Mouse (Mus musculus) c-Kit-positive CD71-positive TER-119-positive erythroid progenitor cells, embryonic 14.5 days (primary cell): ENCODE data around the gene Padi2.

Experiments
- DNase-seq: peaks from one replicate; pipeline ENCODE4 v3.0.0-alpha.2; 2013; ENCODE audit warnings: low spot score

The Padi2 gene

GRCm38 (mm10) chr4:140959128-140959679 is 53.1 kb downstream of the Padi2 start:
- DNase-seq, result no peak

- DNase-seq, result no peak
Observed at GRCm38 (mm10) chr4:140959715-140960479, 53.8 kb downstream of the Padi2 start.

- DNase-seq, result peak; percentile 92
Observed at GRCm38 (mm10) chr4:140960781-140961466, 54.8 kb downstream of the Padi2 start, which contains the start of gene Sdhb. Gene Sdhb, plus strand, starts transcription at chr4:140961203.

GRCm38 (mm10) chr4:140961467-140962206 is 55.5 kb downstream of the Padi2 start:
- DNase-seq, result no peak

GRCm38 (mm10) chr4:140962207-140962909 is 56.2 kb downstream of the Padi2 start:
- DNase-seq, result no peak

- DNase-seq, result peak; percentile 54
Observed at GRCm38 (mm10) chr4:140962950-140963349, 56.8 kb downstream of the Padi2 start.

GRCm38 (mm10) chr4:140963941-140964597 is 57.9 kb downstream of the Padi2 start:
- DNase-seq, result no peak

- DNase-seq, result peak; percentile 72
Observed at GRCm38 (mm10) chr4:140964620-140965019, 58.5 kb downstream of the Padi2 start.

GRCm38 (mm10) chr4:140967386-140968159 is 61.4 kb downstream of the Padi2 start:
- DNase-seq, result no peak

GRCm38 (mm10) chr4:140971691-140972090 is 65.5 kb downstream of the Padi2 start:
- no peak for DNase-seq

- DNase-seq, result no peak
Observed at GRCm38 (mm10) chr4:140974408-140974807, 68.3 kb downstream of the Padi2 start.

GRCm38 (mm10) chr4:140975356-140975755 is 69.2 kb downstream of the Padi2 start:
- DNase-seq, result no peak

- DNase-seq, result no peak
Observed at GRCm38 (mm10) chr4:140977278-140977677, 71.1 kb downstream of the Padi2 start.

GRCm38 (mm10) chr4:140977886-140978692 is 71.9 kb downstream of the Padi2 start:
- DNase-seq, result no peak

GRCm38 (mm10) chr4:140981605-140982004 is 75.5 kb downstream of the Padi2 start:
- no peak for DNase-seq

- DNase-seq, result no peak
Observed at GRCm38 (mm10) chr4:140982808-140983207, 76.7 kb downstream of the Padi2 start.

- DNase-seq, result no peak
Observed at GRCm38 (mm10) chr4:140983442-140983841, 77.3 kb downstream of the Padi2 start.

- no peak for DNase-seq
Observed at GRCm38 (mm10) chr4:140984544-140984943, 78.4 kb downstream of the Padi2 start.

GRCm38 (mm10) chr4:140986024-140986710 is 80.0 kb downstream of the Padi2 start:
- no peak for DNase-seq
